Mouse (Mus musculus) hindbrain, embryonic 13.5 days (tissue): ENCODE results near the gene Pde10a. TPM values are rescaled to one million over a fixed set of nuclear protein-coding genes. Genes with fewer than 3 reads are reported as not detected.

Experiments
- ATAC-seq: fragments of 200-750 bp; cut with Nextera tagmentation; 2 replicates; pipeline ENCODE4 v1.8.0; 2017; ENCODE audit warnings: moderate TSS enrichment; ENCODE audit not compliant: low FRiP score
- H3K27ac ChIP-seq: fragments of 300-500 bp; sonication (generic); 2 replicates; pipeline ENCODE4 v1.5.1; 2015; ENCODE audit warnings: inconsistent platforms, mild to moderate bottlenecking, moderate library complexity
- H3K27me3 ChIP-seq: fragments of 300-500 bp; sonication (generic); 2 replicates; pipeline ENCODE4 v1.6.1; 2015; ENCODE audit warnings: mild to moderate bottlenecking, inconsistent platforms
- H3K36me3 ChIP-seq: fragments of 300-500 bp; sonication (generic); 2 replicates; pipeline ENCODE4 v1.6.1; 2015; ENCODE audit warnings: mild to moderate bottlenecking, inconsistent platforms
- H3K4me1 ChIP-seq: fragments of 300-500 bp; sonication (generic); replicated peaks from 2 replicates; pipeline ENCODE4 v1.6.1; 2015; ENCODE audit warnings: inconsistent platforms
- H3K4me2 ChIP-seq: fragments of 300-500 bp; sonication (generic); 2 replicates; pipeline ENCODE4 v1.6.1; 2015; ENCODE audit warnings: inconsistent platforms, mild to moderate bottlenecking, moderate library complexity
- H3K4me3 ChIP-seq: fragments of 300-500 bp; sonication (generic); 2 replicates; pipeline ENCODE4 v1.5.1; 2015; ENCODE audit warnings: mild to moderate bottlenecking, inconsistent platforms
- H3K9ac ChIP-seq: fragments of 300-500 bp; sonication (generic); 2 replicates; pipeline ENCODE4 v1.6.1; 2015; ENCODE audit warnings: mild to moderate bottlenecking, inconsistent platforms
- H3K9me3 ChIP-seq: fragments of 300-500 bp; sonication (generic); 2 replicates; pipeline ENCODE4 v1.6.1; 2016; ENCODE audit warnings: inconsistent platforms
- WGBS: fragments of 180-500 bp; shearing (Covaris S2); methylation state at CpG from one replicate; pipeline ENCODE4 v1.1.7; 2015; 5-methylcytosine and 5-hydroxymethylcytosine counted together
- polyA plus RNA-seq: library from polyadenylated mRNA; unstranded; fragments of >200 nt; fragmentation: Nextera tagmentation; extraction: Ambion mirVana; gene quantifications from 2 replicates; pipeline ENCODE4 v1.2.1, GENCODE M21; 2015

Gene Pde10a
- polyA plus RNA-seq, 1 experiment from 2014 or later: 14.5 TPM

DNA sequence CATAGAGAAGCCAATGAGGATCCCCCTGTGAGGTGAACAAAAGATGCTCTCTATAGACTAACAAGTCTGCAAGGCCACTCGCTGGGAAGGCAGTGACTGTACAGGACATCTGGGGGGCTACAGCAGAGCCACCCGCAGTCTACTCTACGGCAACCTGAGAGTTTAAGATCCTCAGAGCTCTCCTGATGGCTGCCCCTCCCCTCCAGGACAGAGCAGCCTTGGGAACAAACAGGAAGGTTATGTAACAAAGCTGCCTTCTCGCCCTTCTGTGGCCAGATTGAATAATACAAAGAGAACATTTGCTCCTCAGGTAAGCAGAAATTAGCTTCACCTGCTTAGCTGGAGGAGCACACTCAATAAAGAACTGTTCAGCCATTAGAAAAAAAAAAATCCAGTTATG, 7.4 kb downstream of the Pde10a start:
- 76% methylated on average over 4 of the region's 4 CpGs for WGBS
- H3K27ac ChIP-seq: no peak overlapping the region

DNA sequence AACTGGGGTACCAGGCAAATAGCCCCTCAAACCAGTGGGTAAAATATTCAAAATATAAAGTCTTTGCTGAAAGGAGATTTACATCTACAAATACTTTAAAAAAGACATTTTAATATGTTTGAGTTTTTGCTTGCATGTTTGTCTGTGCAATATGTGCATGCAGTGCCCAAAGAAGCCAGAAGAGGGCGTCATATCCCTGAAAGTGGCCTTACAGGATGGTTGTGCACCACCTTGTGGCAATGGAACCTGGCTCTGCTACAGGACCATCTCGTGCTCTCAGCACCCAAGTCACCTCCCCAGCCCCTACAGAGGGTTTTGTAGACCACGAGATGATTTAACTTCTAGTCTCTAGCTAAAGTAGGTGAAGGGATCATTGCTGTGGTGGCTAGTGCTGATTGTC, 8.7 kb downstream of the Pde10a start:
- no peak for ATAC-seq
- WGBS: 51% methylated on average over 3 of the region's 3 CpGs

More for the DNA sequence above, 7.4 kb downstream of the Pde10a start:
- peaks cover 9% of the 10 kb centered on the region for H3K27me3 ChIP-seq
- H3K9ac ChIP-seq: no peak overlapping the region
- H3K36me3 ChIP-seq: no peaks in the 10 kb centered on the region
- H3K4me2 ChIP-seq: no peak overlapping the region
- H3K4me3 ChIP-seq: no peak overlapping the region
- ATAC-seq: no peak
- H3K4me1 ChIP-seq: no peaks in the 10 kb centered on the region
- no peaks in the 10 kb centered on the region for H3K9me3 ChIP-seq

DNA sequence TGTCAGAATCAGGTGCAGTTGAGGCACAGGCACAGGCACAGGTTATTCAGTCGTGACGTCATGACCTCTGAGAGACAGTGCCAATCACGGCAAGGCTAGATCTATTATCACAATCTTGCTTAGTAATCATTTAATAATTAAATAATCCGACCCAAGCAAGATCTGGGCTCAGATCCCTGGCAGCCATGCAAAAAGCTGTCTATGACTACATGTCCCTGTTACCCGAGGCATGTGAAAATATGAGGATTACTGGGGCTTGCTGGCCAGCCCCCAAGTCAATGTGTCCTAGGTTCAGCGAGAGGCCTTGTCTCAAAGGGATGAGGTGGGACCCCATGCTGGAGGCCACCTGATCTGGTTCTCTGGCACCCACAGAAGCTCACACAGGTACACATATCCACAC, 11.3 kb downstream of the Pde10a start:
- Histone ChIP-seq H3K27ac (no peak overlapping the region), H3K4me2 (no peak overlapping the region), H3K9ac (no peak overlapping the region), H3K9me3 (no peaks in the 10 kb centered on the region), H3K36me3 (no peaks in the 10 kb centered on the region), H3K4me3 (no peak overlapping the region), H3K4me1 (no peaks in the 10 kb centered on the region), H3K27me3 (no peaks in the 10 kb centered on the region)
- WGBS: 83% methylated on average over 6 of the region's 6 CpGs
- ATAC-seq: no peak

More for the DNA sequence above, 8.7 kb downstream of the Pde10a start:
- no peak overlapping the region for H3K4me3 ChIP-seq
- no peak overlapping the region for H3K9ac ChIP-seq
- H3K4me2 ChIP-seq: no peak overlapping the region
- no peaks in the 10 kb centered on the region for H3K4me1 ChIP-seq
- 0 out of 2 replicates have a peak, but pooled peaks cover 4% of the 10 kb centered on the region for H3K27me3 ChIP-seq
- H3K36me3 ChIP-seq: no peaks in the 10 kb centered on the region
- no peaks in the 10 kb centered on the region for H3K9me3 ChIP-seq
- no peak overlapping the region for H3K27ac ChIP-seq

DNA sequence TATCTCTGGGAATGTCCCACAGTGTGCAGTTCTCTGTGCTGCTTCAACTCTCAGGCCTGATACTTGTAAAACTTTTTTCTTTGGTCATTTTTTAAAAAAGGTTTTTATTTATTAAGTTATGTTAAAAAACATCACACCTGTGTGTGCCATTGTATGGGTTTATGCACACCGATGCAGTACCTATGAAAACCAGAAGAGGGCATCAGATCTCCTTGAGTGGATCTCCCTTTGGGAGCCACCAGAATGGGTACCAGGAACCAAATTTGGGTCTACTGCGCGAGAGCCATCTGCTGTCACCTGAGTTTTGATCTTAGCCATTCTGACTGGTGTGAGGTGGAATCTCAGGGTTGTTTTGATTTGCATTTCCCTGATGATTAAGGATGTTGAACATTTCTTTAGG, 12.9 kb downstream of the Pde10a start:
- H3K9ac ChIP-seq: no peak overlapping the region
- H3K9me3 ChIP-seq: no peaks in the 10 kb centered on the region
- H3K36me3 ChIP-seq: no peaks in the 10 kb centered on the region
- H3K27ac ChIP-seq: no peak overlapping the region
- no peak overlapping the region for H3K4me2 ChIP-seq
- no peaks in the 10 kb centered on the region for H3K4me1 ChIP-seq
- H3K27me3 ChIP-seq: no peaks in the 10 kb centered on the region
- no peak overlapping the region for H3K4me3 ChIP-seq
- WGBS: 80% methylated on average over 3 of the region's 3 CpGs
- ATAC-seq: no peak

DNA sequence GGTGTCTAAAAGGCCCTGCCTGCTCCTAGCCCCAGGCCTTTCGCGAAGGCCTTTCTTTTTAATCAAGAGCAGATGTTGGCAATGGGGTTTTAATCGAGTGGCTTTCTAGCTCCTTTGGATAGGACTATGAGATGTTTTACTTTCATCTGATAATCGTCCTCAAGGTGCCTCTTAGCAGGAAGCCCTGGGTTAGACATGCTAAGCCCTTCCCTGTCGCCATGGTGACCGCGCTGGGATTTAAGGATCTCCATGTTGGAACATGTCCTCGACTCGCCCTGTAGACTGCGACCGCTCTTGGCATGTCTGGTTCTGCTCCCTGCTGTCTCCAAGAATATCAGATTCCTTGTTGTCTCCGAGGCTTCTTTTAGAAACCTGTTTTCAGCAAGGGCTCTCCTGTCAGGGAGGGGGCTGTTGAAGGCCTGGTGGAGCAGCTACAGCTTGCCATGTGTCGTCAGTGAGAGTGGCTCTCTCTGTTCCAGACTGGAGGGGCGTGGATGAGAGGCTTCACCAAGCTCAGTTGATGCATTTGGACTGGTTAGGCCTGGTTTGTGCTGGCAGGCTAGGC, 16.9 kb downstream of the Pde10a start:
- ATAC-seq: no peak
- Histone ChIP-seq H3K4me2 (no peak overlapping the region), H3K9me3 (no peaks in the 10 kb centered on the region), H3K36me3 (no peaks in the 10 kb centered on the region), H3K27me3 (no peaks in the 10 kb centered on the region), H3K4me3 (no peak overlapping the region), H3K27ac (no peak overlapping the region), H3K9ac (no peak overlapping the region), H3K4me1 (no peaks in the 10 kb centered on the region)
- WGBS: 74% methylated on average over 14 of the region's 14 CpGs

DNA sequence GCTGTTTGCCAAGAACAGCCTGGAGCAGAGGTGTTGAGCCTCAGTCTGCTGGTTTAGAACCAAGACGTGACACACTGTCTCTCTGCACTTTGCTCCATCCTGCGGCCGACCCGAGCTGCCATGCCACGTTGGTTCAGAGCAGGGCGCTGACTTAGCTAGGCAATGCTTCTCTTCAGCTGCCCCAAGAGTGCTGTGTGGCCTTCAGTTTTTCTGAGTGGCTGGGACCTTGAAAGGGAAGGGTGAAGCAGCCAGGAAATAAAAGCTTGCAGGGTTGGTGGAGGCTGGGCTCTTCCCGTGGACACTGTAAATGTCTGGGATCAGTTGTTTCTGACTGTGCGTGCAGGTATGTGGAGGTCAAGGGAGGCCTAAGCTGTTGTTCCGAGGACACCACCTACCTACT, 21.2 kb downstream of the Pde10a start:
- Histone ChIP-seq H3K36me3 (no peaks in the 10 kb centered on the region), H3K4me2 (no peak overlapping the region), H3K9ac (no peak overlapping the region), H3K27me3 (no peaks in the 10 kb centered on the region), H3K9me3 (no peaks in the 10 kb centered on the region), H3K4me3 (no peak overlapping the region), H3K27ac (no peak overlapping the region), H3K4me1 (no peaks in the 10 kb centered on the region)
- WGBS: 89% methylated on average over 9 of the region's 9 CpGs
- ATAC-seq: no peak

DNA sequence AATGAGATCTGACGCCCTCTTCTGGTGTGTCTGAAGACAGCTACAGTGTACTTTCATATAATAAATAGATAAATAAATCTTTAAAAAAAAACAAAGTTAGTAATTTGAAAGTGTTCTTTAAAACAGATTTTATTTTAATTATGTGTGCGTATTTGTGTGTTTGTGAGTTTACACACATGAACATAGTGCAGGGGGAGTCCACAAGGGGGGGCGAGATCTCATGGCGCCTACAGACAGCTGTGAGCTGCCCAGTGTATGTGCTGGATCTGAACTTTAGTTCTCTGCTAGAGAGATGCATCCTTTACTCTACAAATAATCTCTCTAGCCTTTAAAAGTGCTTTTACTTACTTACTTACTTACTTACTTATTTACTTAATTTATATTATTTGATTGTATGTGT, 23.6 kb downstream of the Pde10a start:
- no peak overlapping the region for H3K4me3 ChIP-seq
- H3K27me3 ChIP-seq: no peaks in the 10 kb centered on the region
- H3K9me3 ChIP-seq: no peaks in the 10 kb centered on the region
- WGBS: 85% methylated on average over 4 of the region's 4 CpGs
- H3K36me3 ChIP-seq: no peaks in the 10 kb centered on the region
- no peak overlapping the region for H3K4me2 ChIP-seq
- no peak overlapping the region for H3K9ac ChIP-seq
- H3K27ac ChIP-seq: no peak overlapping the region
- no peaks in the 10 kb centered on the region for H3K4me1 ChIP-seq
- ATAC-seq: no peak

DNA sequence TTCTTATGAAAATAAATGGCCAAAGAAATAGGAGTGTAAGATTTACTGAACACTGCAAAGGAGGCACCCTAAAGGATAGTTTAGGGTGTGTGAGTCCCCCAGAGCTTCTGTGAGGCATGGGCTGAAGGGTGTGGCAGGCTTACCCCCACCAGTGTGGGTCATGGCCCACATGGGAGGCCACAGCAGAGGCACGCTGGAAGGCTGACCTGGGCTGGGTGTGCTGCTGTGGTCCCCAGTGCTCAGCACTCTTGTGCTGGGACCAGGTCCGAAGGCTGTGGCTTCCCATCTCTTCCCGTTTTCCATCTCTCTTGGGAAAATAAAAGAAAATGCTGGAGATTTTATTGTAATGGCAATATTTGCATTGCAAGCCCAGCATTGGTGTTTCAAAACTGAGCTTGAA, 26.5 kb downstream of the Pde10a start:
- Histone ChIP-seq H3K4me1 (no peaks in the 10 kb centered on the region), H3K9ac (no peak overlapping the region), H3K4me2 (no peak overlapping the region), H3K36me3 (no peaks in the 10 kb centered on the region), H3K9me3 (no peaks in the 10 kb centered on the region), H3K27me3 (no peaks in the 10 kb centered on the region), H3K4me3 (no peak overlapping the region), H3K27ac (no peak overlapping the region)
- WGBS: 85% methylated on average over 3 of the region's 3 CpGs
- no peak for ATAC-seq

DNA sequence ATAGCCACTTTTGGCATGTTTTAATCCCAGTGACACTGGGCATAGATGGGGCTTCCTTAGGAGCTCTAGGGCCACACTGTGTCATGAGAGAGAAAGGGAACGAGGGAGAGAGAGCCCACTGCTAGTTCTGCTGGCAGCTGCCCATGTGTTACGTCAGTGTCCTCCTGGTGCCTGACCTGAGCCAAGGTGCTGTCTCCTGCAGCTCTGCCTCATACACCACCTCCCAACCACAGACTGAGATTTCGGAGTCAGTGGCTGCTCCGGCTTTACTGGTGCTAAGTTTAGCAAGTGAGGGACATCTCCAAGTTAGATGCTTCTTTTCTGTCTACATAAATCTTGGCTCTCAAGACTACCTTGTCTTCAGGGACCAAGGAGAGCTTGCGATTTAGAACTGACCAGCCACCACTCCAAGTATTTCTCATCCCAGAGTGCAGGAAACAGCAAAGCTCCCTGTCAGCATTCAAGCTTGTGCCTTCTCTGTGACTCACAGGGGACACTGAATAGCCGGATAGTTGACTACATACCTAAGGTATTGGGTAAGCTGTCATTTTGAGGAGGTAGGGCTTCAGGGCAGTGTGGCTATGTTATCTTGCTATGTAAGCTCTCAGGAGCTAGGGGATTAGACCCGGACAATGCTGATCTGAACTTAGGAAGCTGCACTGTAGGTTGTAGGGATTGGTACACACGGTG, 27.3 kb downstream of the Pde10a start:
- Histone ChIP-seq H3K4me1 (no peaks in the 10 kb centered on the region), H3K9ac (no peak overlapping the region), H3K4me3 (no peak overlapping the region), H3K4me2 (no peak overlapping the region), H3K27ac (no peak overlapping the region), H3K9me3 (no peaks in the 10 kb centered on the region), H3K36me3 (no peaks in the 10 kb centered on the region), H3K27me3 (no peaks in the 10 kb centered on the region)
- 94% methylated on average over 8 of the region's 8 CpGs for WGBS
- ATAC-seq: no peak

DNA sequence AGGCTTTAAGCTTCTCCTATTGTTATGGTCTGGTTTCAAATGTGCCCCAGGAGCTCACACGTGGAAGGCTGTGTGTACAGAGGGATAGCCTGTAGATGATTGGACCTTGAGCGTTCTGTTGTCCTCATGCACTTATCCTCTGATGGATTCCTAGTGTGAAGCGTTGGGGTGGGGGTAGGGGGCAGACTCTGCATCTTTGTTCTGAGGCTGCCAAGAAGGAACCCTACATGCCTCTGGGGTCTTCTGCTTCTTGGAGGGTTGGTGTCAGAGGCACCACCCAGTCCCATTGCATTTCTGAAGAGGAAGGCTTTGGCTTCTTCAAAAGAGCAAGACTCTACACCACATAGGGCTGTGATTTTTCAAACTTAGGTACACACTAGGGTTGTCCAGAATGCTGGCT, 28.4 kb downstream of the Pde10a start:
- no peak overlapping the region for H3K9ac ChIP-seq
- 73% methylated on average over 3 of the region's 3 CpGs for WGBS
- no peaks in the 10 kb centered on the region for H3K36me3 ChIP-seq
- ATAC-seq: no peak
- no peaks in the 10 kb centered on the region for H3K9me3 ChIP-seq
- H3K4me1 ChIP-seq: no peaks in the 10 kb centered on the region
- no peak overlapping the region for H3K4me3 ChIP-seq
- H3K27me3 ChIP-seq: no peaks in the 10 kb centered on the region
- H3K4me2 ChIP-seq: no peak overlapping the region
- H3K27ac ChIP-seq: no peak overlapping the region

DNA sequence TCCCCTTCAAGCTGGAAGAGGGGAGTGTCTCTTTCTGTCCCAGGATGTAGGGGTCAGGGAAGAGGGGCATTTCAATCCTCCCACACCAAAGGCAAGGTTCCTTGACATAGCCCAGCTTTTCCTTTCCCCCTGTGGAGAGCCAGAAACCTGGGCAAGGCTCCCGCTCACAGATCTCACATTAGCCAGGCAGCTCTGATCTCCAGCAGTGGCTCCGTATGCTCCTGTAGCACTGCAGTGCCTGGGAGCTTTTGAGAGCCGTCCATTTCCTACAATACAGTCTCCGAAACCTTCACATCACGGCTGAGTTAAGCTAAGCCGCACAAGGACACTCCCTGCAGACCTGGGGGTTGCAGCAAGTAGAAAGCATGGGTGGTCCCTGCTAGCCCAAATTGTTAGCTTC, 29.0 kb downstream of the Pde10a start:
- H3K4me2 ChIP-seq: no peak overlapping the region
- H3K27me3 ChIP-seq: no peaks in the 10 kb centered on the region
- no peak for ATAC-seq
- WGBS: 92% methylated on average over 6 of the region's 6 CpGs
- no peaks in the 10 kb centered on the region for H3K36me3 ChIP-seq
- no peak overlapping the region for H3K27ac ChIP-seq
- no peaks in the 10 kb centered on the region for H3K4me1 ChIP-seq
- no peak overlapping the region for H3K9ac ChIP-seq
- no peaks in the 10 kb centered on the region for H3K9me3 ChIP-seq
- H3K4me3 ChIP-seq: no peak overlapping the region

DNA sequence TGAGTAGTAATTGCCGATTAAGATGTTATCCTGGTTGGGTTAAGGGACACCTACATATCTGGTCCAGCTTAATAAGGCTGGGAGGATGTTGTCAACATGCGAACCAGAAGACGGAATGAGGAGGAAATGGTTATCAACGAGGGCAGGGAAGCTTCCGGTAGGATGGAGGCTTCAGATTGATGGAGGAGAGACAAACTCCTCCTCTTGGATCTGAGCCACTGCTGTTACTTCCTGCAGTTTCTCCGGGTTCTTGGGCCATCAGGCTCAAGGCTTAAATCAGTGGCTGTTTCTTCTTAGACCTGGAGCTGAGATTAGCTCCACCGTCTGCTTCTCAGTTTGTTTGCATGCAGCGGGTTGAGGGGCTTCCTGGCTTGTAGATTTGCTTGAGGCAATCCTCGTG, 30.6 kb downstream of the Pde10a start:
- WGBS: 91% methylated on average over 9 of the region's 9 CpGs
- Histone ChIP-seq H3K4me1 (no peaks in the 10 kb centered on the region), H3K9me3 (no peaks in the 10 kb centered on the region), H3K4me3 (no peak overlapping the region), H3K9ac (no peak overlapping the region), H3K36me3 (no peaks in the 10 kb centered on the region), H3K27me3 (no peaks in the 10 kb centered on the region), H3K4me2 (no peak overlapping the region), H3K27ac (no peak overlapping the region)
- no peak for ATAC-seq

DNA sequence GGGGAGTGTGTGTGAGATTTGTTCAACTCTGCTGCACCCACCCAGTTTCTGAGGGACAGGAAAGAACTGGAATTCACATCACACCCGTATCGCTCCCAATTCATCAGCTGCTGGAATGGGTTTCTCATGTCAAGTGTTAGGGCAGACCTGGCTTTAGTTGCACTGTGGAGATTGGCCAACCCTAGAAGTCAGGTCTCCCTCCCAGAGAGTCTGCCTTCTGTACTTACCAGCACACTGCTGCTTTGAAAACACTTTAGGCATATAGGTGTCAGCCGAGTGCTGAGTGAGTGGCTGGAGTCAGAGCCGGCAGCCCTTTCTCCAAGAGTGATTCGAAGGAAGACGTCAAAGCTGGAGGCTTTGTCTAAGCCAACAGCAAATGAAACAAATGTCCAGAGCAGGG, 31.1 kb downstream of the Pde10a start:
- Histone ChIP-seq H3K4me2 (no peak overlapping the region), H3K4me1 (no peaks in the 10 kb centered on the region), H3K4me3 (no peak overlapping the region), H3K9me3 (no peaks in the 10 kb centered on the region), H3K27me3 (no peaks in the 10 kb centered on the region), H3K36me3 (no peaks in the 10 kb centered on the region), H3K27ac (no peak overlapping the region), H3K9ac (no peak overlapping the region)
- 91% methylated on average over 6 of the region's 6 CpGs for WGBS
- ATAC-seq: no peak
